Comparison of ENCODE assay signal across 28 mouse cellular contexts in genomic region chr9:121657143-121657542, GRCm38 (mm10). TPM values are rescaled to one million over a fixed set of nuclear protein-coding genes. Genes with fewer than 3 reads are reported as not detected.
DNase-seq lines count a peak whose midpoint lies in the region; ATAC-seq lines count a peak whose summit lies in the region.
"Had no signal": no experiment of that assay in that cellular context is flagged by ENCODE, and none has a peak within 500 bp of the region (broad histone marks: within the 10 kb centered on the region; RNA-seq: fewer than 3 reads in every experiment).

No protein-coding gene starts in this region.

- H3K9me3 ChIP-seq in midbrain, embryonic 11.5 days (ENCODE audit: control insufficient read depth, low read length) = no peaks in the 10 kb centered on the region
- H3K9me3 ChIP-seq in midbrain, embryonic 16.5 days (replicated peaks; ENCODE audit: control insufficient read depth, low read length, poor library complexity, severe bottlenecking) = no peaks in the 10 kb centered on the region
- no peaks in the 10 kb centered on the region for H3K9me3 ChIP-seq in intestine, embryonic 15.5 days
- H3K9me3 ChIP-seq in intestine, embryonic 16.5 days (ENCODE audit: control insufficient read depth, low read length) = no peaks in the 10 kb centered on the region
- no peaks in the 10 kb centered on the region for H3K9me3 ChIP-seq in neural tube, embryonic 15.5 days (replicated peaks)
- H3K9me3 ChIP-seq in forebrain, embryonic 11.5 days (ENCODE audit: control insufficient read depth, low read length) = no peaks in the 10 kb centered on the region
- H3K9me3 ChIP-seq: embryonic facial prominence, embryonic 10.5 days; embryonic facial prominence, embryonic 12.5 days; forebrain, embryonic 10.5 days; forebrain, embryonic 13.5 days; forebrain, embryonic 15.5 days; G1E had no signal

- no peak for ATAC-seq in midbrain, embryonic 11.5 days (ENCODE audit: low FRiP score)
- ATAC-seq in midbrain, embryonic 16.5 days = no peak
- ATAC-seq in intestine, embryonic 15.5 days = peak; percentile 57
- peak; percentile 64 for ATAC-seq in intestine, embryonic 16.5 days
- no peak for ATAC-seq in neural tube, embryonic 15.5 days (ENCODE audit: low FRiP score)
- no peak for ATAC-seq in erythroid progenitor cell, adult 5-6 weeks (replicated peaks; ENCODE audit: low FRiP score, poor library complexity, severe bottlenecking)
- ATAC-seq in forebrain, embryonic 11.5 days (replicated peaks; ENCODE audit: low FRiP score) = no peak
- ATAC-seq: activated CD4-positive, CD25-positive, alpha-beta regulatory T cell, adult 4 months; forebrain, embryonic 13.5 days; forebrain, embryonic 15.5 days; forebrain, postnatal 0 days; Patski had no signal

- H3K27ac ChIP-seq in midbrain, embryonic 11.5 days (ENCODE audit: low read depth, low read length) = no peak overlapping the region
- H3K27ac ChIP-seq in midbrain, embryonic 16.5 days (ENCODE audit: low read length) = no peak overlapping the region
- H3K27ac ChIP-seq in intestine, embryonic 15.5 days = peak overlapping the region; percentile 75
- H3K27ac ChIP-seq in intestine, embryonic 16.5 days (ENCODE audit: low read length) = peak overlapping the region; percentile 83
- peak overlapping the region; percentile 48; the same call in 1 of the 2 replicates for H3K27ac ChIP-seq in neural tube, embryonic 15.5 days (replicated peaks)
- H3K27ac ChIP-seq in forebrain, embryonic 11.5 days (ENCODE audit: low read depth, low read length) = no peak overlapping the region
- H3K27ac ChIP-seq: embryonic facial prominence, embryonic 10.5 days; embryonic facial prominence, embryonic 12.5 days; forebrain, embryonic 10.5 days; forebrain, embryonic 13.5 days; forebrain, embryonic 15.5 days had no signal

- no peaks in the 10 kb centered on the region for H3K27me3 ChIP-seq in midbrain, embryonic 11.5 days (ENCODE audit: control insufficient read depth, insufficient read depth, low read length)
- no peaks in the 10 kb centered on the region for H3K27me3 ChIP-seq in midbrain, embryonic 16.5 days (ENCODE audit: control insufficient read depth, insufficient read depth, low read depth, low read length)
- 0 out of 2 replicates have a peak, but pooled peaks cover 3% of the 10 kb centered on the region for H3K27me3 ChIP-seq in intestine, embryonic 15.5 days (replicated peaks)
- no peaks in the 10 kb centered on the region for H3K27me3 ChIP-seq in intestine, embryonic 16.5 days (replicated peaks; ENCODE audit: control insufficient read depth, insufficient read depth, low read length)
- no peaks in the 10 kb centered on the region for H3K27me3 ChIP-seq in neural tube, embryonic 15.5 days (replicated peaks)
- H3K27me3 ChIP-seq in forebrain, embryonic 11.5 days (ENCODE audit: control insufficient read depth, insufficient read depth, low read length) = no peaks in the 10 kb centered on the region
- H3K27me3 ChIP-seq: embryonic facial prominence, embryonic 12.5 days; forebrain, embryonic 13.5 days; forebrain, embryonic 15.5 days had no signal

- H3K4me1 ChIP-seq in midbrain, embryonic 11.5 days (ENCODE audit: control insufficient read depth, insufficient read depth, low read length) = no peaks in the 10 kb centered on the region
- no peaks in the 10 kb centered on the region for H3K4me1 ChIP-seq in midbrain, embryonic 16.5 days (ENCODE audit: control insufficient read depth, insufficient read depth, low read length)
- peaks cover 12% of the 10 kb centered on the region; the same call in 1 of the 2 replicates for H3K4me1 ChIP-seq in intestine, embryonic 15.5 days (replicated peaks)
- H3K4me1 ChIP-seq in intestine, embryonic 16.5 days (ENCODE audit: control insufficient read depth, insufficient read depth, low read length) = peaks cover 14% of the 10 kb centered on the region
- peaks cover 19% of the 10 kb centered on the region for H3K4me1 ChIP-seq in neural tube, embryonic 15.5 days
- H3K4me1 ChIP-seq in forebrain, embryonic 11.5 days (replicated peaks; ENCODE audit: control insufficient read depth, insufficient read depth, low read length) = no peaks in the 10 kb centered on the region
- H3K4me1 ChIP-seq: embryonic facial prominence, embryonic 10.5 days; embryonic facial prominence, embryonic 12.5 days; forebrain, embryonic 10.5 days; forebrain, embryonic 13.5 days had no signal

- H3K9ac ChIP-seq in midbrain, embryonic 11.5 days (ENCODE audit: low read length) = no peak overlapping the region
- H3K9ac ChIP-seq in midbrain, embryonic 16.5 days (ENCODE audit: low read depth, low read length) = no peak overlapping the region
- H3K9ac ChIP-seq in intestine, embryonic 15.5 days = no peak overlapping the region
- H3K9ac ChIP-seq in intestine, embryonic 16.5 days (ENCODE audit: low read depth, low read length) = no peak overlapping the region
- H3K9ac ChIP-seq in neural tube, embryonic 15.5 days (replicated peaks) = no peak overlapping the region
- H3K9ac ChIP-seq in forebrain, embryonic 11.5 days (ENCODE audit: low read length) = no peak overlapping the region
- H3K9ac ChIP-seq: embryonic facial prominence, embryonic 12.5 days; forebrain, embryonic 13.5 days; forebrain, embryonic 15.5 days; forebrain, postnatal 0 days had no signal

- WGBS in midbrain, embryonic 11.5 days = 81% methylated on average over 13 of the region's 13 CpGs
- 64% methylated on average over 13 of the region's 13 CpGs for WGBS in midbrain, embryonic 16.5 days
- WGBS in intestine, embryonic 15.5 days = 35% methylated on average over 13 of the region's 13 CpGs
- 34% methylated on average over 13 of the region's 13 CpGs for WGBS in intestine, embryonic 16.5 days
- WGBS in neural tube, embryonic 15.5 days = 34% methylated on average over 13 of the region's 13 CpGs
- WGBS in forebrain, embryonic 11.5 days = 80% methylated on average over 13 of the region's 13 CpGs

- no peaks in the 10 kb centered on the region for H3K36me3 ChIP-seq in midbrain, embryonic 11.5 days (ENCODE audit: control insufficient read depth, insufficient read depth, low read length)
- H3K36me3 ChIP-seq in midbrain, embryonic 16.5 days (ENCODE audit: control insufficient read depth, insufficient read depth, low read length) = no peaks in the 10 kb centered on the region
- H3K36me3 ChIP-seq in intestine, embryonic 15.5 days = no peaks in the 10 kb centered on the region
- no peaks in the 10 kb centered on the region for H3K36me3 ChIP-seq in intestine, embryonic 16.5 days (ENCODE audit: control insufficient read depth, insufficient read depth, low read length)
- no peaks in the 10 kb centered on the region for H3K36me3 ChIP-seq in neural tube, embryonic 15.5 days
- no peaks in the 10 kb centered on the region for H3K36me3 ChIP-seq in forebrain, embryonic 11.5 days (ENCODE audit: control insufficient read depth, insufficient read depth, low read length)
- H3K36me3 ChIP-seq: embryonic facial prominence, embryonic 10.5 days; embryonic facial prominence, embryonic 12.5 days; forebrain, embryonic 10.5 days; forebrain, embryonic 15.5 days; G1E had no signal

- H3K4me2 ChIP-seq in midbrain, embryonic 11.5 days = no peak overlapping the region
- H3K4me2 ChIP-seq in midbrain, embryonic 16.5 days (ENCODE audit: low read length) = no peak overlapping the region
- H3K4me2 ChIP-seq in intestine, embryonic 15.5 days (replicated peaks) = peak overlapping the region; percentile 11; the same call in 1 of the 2 replicates
- H3K4me2 ChIP-seq in intestine, embryonic 16.5 days (ENCODE audit: low read depth, low read length) = no peak overlapping the region
- no peak overlapping the region for H3K4me2 ChIP-seq in neural tube, embryonic 15.5 days
- no peak overlapping the region for H3K4me2 ChIP-seq in forebrain, embryonic 11.5 days (ENCODE audit: low read depth, low read length, severe bottlenecking)
- H3K4me2 ChIP-seq: embryonic facial prominence, embryonic 12.5 days; forebrain, embryonic 13.5 days; forebrain, embryonic 15.5 days had no signal

- H3K4me3 ChIP-seq in midbrain, embryonic 11.5 days (ENCODE audit: low read depth, low read length) = no peak overlapping the region
- H3K4me3 ChIP-seq in midbrain, embryonic 16.5 days (ENCODE audit: low read depth, low read length) = no peak overlapping the region
- H3K4me3 ChIP-seq in intestine, embryonic 15.5 days (replicated peaks) = no peak overlapping the region
- H3K4me3 ChIP-seq in intestine, embryonic 16.5 days (ENCODE audit: low read length) = no peak overlapping the region
- H3K4me3 ChIP-seq in neural tube, embryonic 15.5 days (replicated peaks) = no peak overlapping the region
- no peak overlapping the region for H3K4me3 ChIP-seq in forebrain, embryonic 11.5 days (ENCODE audit: low read depth, low read length)
- H3K4me3 ChIP-seq: embryonic facial prominence, embryonic 10.5 days; embryonic facial prominence, embryonic 12.5 days; forebrain, embryonic 10.5 days; forebrain, embryonic 13.5 days; forebrain, embryonic 15.5 days had no signal

- DNase-seq in midbrain, embryonic 11.5 days (ENCODE audit: low spot score, missing footprints) = peak; percentile 31
- no peak for DNase-seq in frontal cortex, postnatal 36 days (ENCODE audit: low spot score in 2 of 2)
- no peak for DNase-seq in forebrain, embryonic 11.5 days (ENCODE audit: low spot score)
- DNase-seq: adrenal gland, adult 8-10 months; adrenal gland, postnatal 14 days; adrenal gland, postnatal 36 days; cerebellum, adult 11-12 months; cerebellum, adult 2 months; cerebellum, adult 9-10 months; cerebellum, postnatal 10 days; cerebellum, postnatal 25 days; forebrain, postnatal 0 days had no signal

RNA-seq across cellular contexts. Expression of gene Vipr1, which starts 14.6 kb away (rescaled TPM):
- 0.41 and 0.44 TPM in 2 replicates for polyA plus RNA-seq in midbrain, embryonic 11.5 days (2014; fragmentation: Nextera tagmentation; extraction: Ambion mirVana)
- 0.15 and 0.53 TPM in 2 replicates for polyA plus RNA-seq in midbrain, embryonic 16.5 days (2015; fragmentation: Nextera tagmentation; extraction: Ambion mirVana)
- polyA plus RNA-seq in intestine, embryonic 15.5 days (2015; fragmentation: Nextera tagmentation; extraction: Ambion mirVana) = 6.1 and 7.0 TPM in 2 replicates
- polyA plus RNA-seq in intestine, embryonic 16.5 days (2015; fragmentation: Nextera tagmentation; extraction: Ambion mirVana) = 6.8 and 8.9 TPM in 2 replicates
- polyA plus RNA-seq in neural tube, embryonic 15.5 days (2015; fragmentation: Nextera tagmentation; extraction: Ambion mirVana) = 0.38 and 1.1 TPM in 2 replicates
- 0.36 TPM in 1 of 2 replicates, not detected in the other for total RNA-seq in erythroid progenitor cell, adult 5-6 weeks (2015; ENCODE audit: low replicate concordance)
- 0.64 TPM in 1 of 2 replicates, not detected in the other for total RNA-seq in erythroid progenitor cell, adult 5-6 weeks (2017; ENCODE audit: low replicate concordance)
- polyA plus RNA-seq in forebrain, embryonic 11.5 days (2014; fragmentation: Nextera tagmentation; extraction: Ambion mirVana) = 0.59 and 0.76 TPM in 2 replicates
- polyA plus RNA-seq: G1E, Patski had no signal

RNA-seq across cellular contexts. Expression of gene Lyzl4, which starts 15.2 kb away (rescaled TPM):
- polyA plus RNA-seq in midbrain, embryonic 11.5 days (2014; fragmentation: Nextera tagmentation; extraction: Ambion mirVana) = 0.22 TPM in 1 of 2 replicates, not detected in the other
- polyA plus RNA-seq in midbrain, embryonic 16.5 days (2015; fragmentation: Nextera tagmentation; extraction: Ambion mirVana) = not detected in 2 replicates
- polyA plus RNA-seq in intestine, embryonic 15.5 days (2015; fragmentation: Nextera tagmentation; extraction: Ambion mirVana) = not detected in 2 replicates
- not detected in 2 replicates for polyA plus RNA-seq in intestine, embryonic 16.5 days (2015; fragmentation: Nextera tagmentation; extraction: Ambion mirVana)
- polyA plus RNA-seq in neural tube, embryonic 15.5 days (2015; fragmentation: Nextera tagmentation; extraction: Ambion mirVana) = 0.77 TPM in 1 of 2 replicates, not detected in the other
- not detected in 2 replicates for total RNA-seq in erythroid progenitor cell, adult 5-6 weeks (2015; ENCODE audit: low replicate concordance)
- total RNA-seq in erythroid progenitor cell, adult 5-6 weeks (2017; ENCODE audit: low replicate concordance) = not detected in 2 replicates
- polyA plus RNA-seq in forebrain, embryonic 11.5 days (2014; fragmentation: Nextera tagmentation; extraction: Ambion mirVana) = not detected in 2 replicates
- total RNA-seq: adrenal gland, adult 18-20 months; adrenal gland, postnatal 14 days; adrenal gland, postnatal 36 days; CH12.LX; forebrain, postnatal 0 days; G1E had no signal
- polyA plus RNA-seq: activated CD4-positive, CD25-positive, alpha-beta regulatory T cell, adult 4 months; C2C12; embryonic facial prominence, embryonic 10.5 days; forebrain, embryonic 10.5 days; forebrain, embryonic 13.5 days; forebrain, embryonic 15.5 days; forebrain, postnatal 0 days; G1E; Patski had no signal

RNA-seq across cellular contexts. Expression of gene Sec22c, which starts 48.1 kb away (rescaled TPM):
- polyA plus RNA-seq in midbrain, embryonic 11.5 days (2014; fragmentation: Nextera tagmentation; extraction: Ambion mirVana) = 16.9 and 18.2 TPM in 2 replicates
- 32.0 and 34.5 TPM in 2 replicates for polyA plus RNA-seq in midbrain, embryonic 16.5 days (2015; fragmentation: Nextera tagmentation; extraction: Ambion mirVana)
- 14.5 and 14.7 TPM in 2 replicates for polyA plus RNA-seq in intestine, embryonic 15.5 days (2015; fragmentation: Nextera tagmentation; extraction: Ambion mirVana)
- polyA plus RNA-seq in intestine, embryonic 16.5 days (2015; fragmentation: Nextera tagmentation; extraction: Ambion mirVana) = 16.1 and 16.4 TPM in 2 replicates
- 20.0 and 21.3 TPM in 2 replicates for polyA plus RNA-seq in neural tube, embryonic 15.5 days (2015; fragmentation: Nextera tagmentation; extraction: Ambion mirVana)
- total RNA-seq in erythroid progenitor cell, adult 5-6 weeks (2015; ENCODE audit: low replicate concordance) = 4.3 and 5.9 TPM in 2 replicates
- 2.6 and 4.8 TPM in 2 replicates for total RNA-seq in erythroid progenitor cell, adult 5-6 weeks (2017; ENCODE audit: low replicate concordance)
- polyA plus RNA-seq in forebrain, embryonic 11.5 days (2014; fragmentation: Nextera tagmentation; extraction: Ambion mirVana) = 17.5 and 19.6 TPM in 2 replicates

RNA-seq across cellular contexts. Expression of gene Ss18l2, which starts 53.0 kb away (rescaled TPM):
- polyA plus RNA-seq in midbrain, embryonic 11.5 days (2014; fragmentation: Nextera tagmentation; extraction: Ambion mirVana) = 100 and 106 TPM in 2 replicates
- 143 and 157 TPM in 2 replicates for polyA plus RNA-seq in midbrain, embryonic 16.5 days (2015; fragmentation: Nextera tagmentation; extraction: Ambion mirVana)
- polyA plus RNA-seq in intestine, embryonic 15.5 days (2015; fragmentation: Nextera tagmentation; extraction: Ambion mirVana) = 141 and 147 TPM in 2 replicates
- polyA plus RNA-seq in intestine, embryonic 16.5 days (2015; fragmentation: Nextera tagmentation; extraction: Ambion mirVana) = 124 and 144 TPM in 2 replicates
- 182 and 206 TPM in 2 replicates for polyA plus RNA-seq in neural tube, embryonic 15.5 days (2015; fragmentation: Nextera tagmentation; extraction: Ambion mirVana)
- total RNA-seq in erythroid progenitor cell, adult 5-6 weeks (2015; ENCODE audit: low replicate concordance) = 8.8 and 47.2 TPM in 2 replicates
- 17.2 and 52.3 TPM in 2 replicates for total RNA-seq in erythroid progenitor cell, adult 5-6 weeks (2017; ENCODE audit: low replicate concordance)
- 90.3 and 94.3 TPM in 2 replicates for polyA plus RNA-seq in forebrain, embryonic 11.5 days (2014; fragmentation: Nextera tagmentation; extraction: Ambion mirVana)

Comparison
In these comparisons a context has a peak if more than half of its experiments do, and no peak if none do; other contexts are left out.
1. ATAC-seq: peak in intestine, embryonic 15.5 days (single experiment) and intestine, embryonic 16.5 days (single experiment); none in midbrain, embryonic 11.5 days (single experiment), midbrain, embryonic 16.5 days (single experiment), neural tube, embryonic 15.5 days (single experiment), erythroid progenitor cell, adult 5-6 weeks (single experiment) and forebrain, embryonic 11.5 days (single experiment).
2. H3K27ac ChIP-seq: peak in intestine, embryonic 15.5 days (single experiment), intestine, embryonic 16.5 days (single experiment) and neural tube, embryonic 15.5 days (single experiment); none in midbrain, embryonic 11.5 days (single experiment), midbrain, embryonic 16.5 days (single experiment) and forebrain, embryonic 11.5 days (single experiment).